Mouse (Mus musculus) embryonic facial prominence, embryonic 10.5 days (tissue): ENCODE data around the gene Gm14692. TPM values are rescaled to one million over a fixed set of nuclear protein-coding genes. Genes with fewer than 3 reads are reported as not detected.
"Not testable (repeated sequence)": the region's sequence is repeated elsewhere in the genome, so short reads cannot be mapped to it uniquely, and the experiment has no call there.

Experiments used
- DNase-seq: peaks from one replicate; pipeline ENCODE4 v3.0.0-alpha.2; 2017; ENCODE audit warnings: low spot score
- H3K27ac ChIP-seq: fragments of 300-500 bp; sonication (generic); replicated peaks from 2 replicates; pipeline ENCODE4 v1.5.1; 2016; ENCODE audit warnings: mild to moderate bottlenecking
- H3K27me3 ChIP-seq: fragments of 300-500 bp; sonication (generic); replicated peaks from 2 replicates; pipeline ENCODE4 v1.6.1; 2016; ENCODE audit warnings: low read depth, mild to moderate bottlenecking; ENCODE audit not compliant: poor library complexity, severe bottlenecking
- H3K36me3 ChIP-seq: fragments of 300-500 bp; sonication (generic); replicated peaks from 2 replicates; pipeline ENCODE4 v1.6.1; 2016; ENCODE audit warnings: mild to moderate bottlenecking, moderate library complexity
- H3K4me1 ChIP-seq: fragments of 300-500 bp; sonication (generic); 2 replicates; pipeline ENCODE4 v1.6.1; 2016
- H3K4me3 ChIP-seq: fragments of 300-500 bp; sonication (generic); 2 replicates; pipeline ENCODE4 v1.5.1; 2016; ENCODE audit warnings: mild to moderate bottlenecking, moderate library complexity
- H3K9me3 ChIP-seq: fragments of 300-500 bp; sonication (generic); 2 replicates; pipeline ENCODE4 v1.6.1; 2016; ENCODE audit warnings: mild to moderate bottlenecking
- WGBS: fragments of 180-500 bp; shearing (Covaris S2); methylation state at CpG from one replicate; pipeline ENCODE4 v1.1.7; 2016; 5-methylcytosine and 5-hydroxymethylcytosine counted together
- polyA plus RNA-seq: library from polyadenylated mRNA; unstranded; fragments of >200 nt; fragmentation: Nextera tagmentation; extraction: Ambion mirVana; gene quantifications from 2 replicates; pipeline ENCODE4 v1.2.1, GENCODE M21; 2016

Gm14692 gene
- polyA plus RNA-seq: 0.30 TPM in 1 of 2 replicates, not detected in the other

DNA sequence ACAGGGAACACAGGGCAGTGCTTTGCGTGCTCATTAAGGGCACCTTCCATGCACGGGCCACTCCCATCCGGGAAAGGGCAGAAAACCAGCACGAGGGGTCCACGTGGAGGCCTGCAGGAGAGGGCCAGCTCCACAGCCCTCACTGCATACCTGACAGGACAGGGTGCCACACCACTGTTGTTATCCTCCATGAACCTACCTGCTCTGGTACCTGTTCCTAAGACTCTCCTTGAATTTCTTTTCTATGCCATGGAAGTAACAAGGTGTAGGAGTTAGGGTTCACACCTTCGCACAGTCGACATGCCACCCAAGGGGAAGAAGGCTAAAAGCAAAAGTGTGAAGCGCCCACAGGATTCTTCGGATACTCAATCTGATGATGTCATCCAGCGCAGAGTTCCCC is at the start of gene Gm14692:
Gene Gm14692, plus strand, starts transcription at position 301 of the 400 bp plus-strand sequence.
- not testable (repeated sequence) for H3K4me1 ChIP-seq, H3K9me3 ChIP-seq, DNase-seq, H3K27ac ChIP-seq, H3K27me3 ChIP-seq, H3K36me3 ChIP-seq, H3K4me3 ChIP-seq
- 81% methylated on average over 5 of the region's 10 CpGs for WGBS

GRCm38 (mm10) chrX:67693462-67693861 is 2.0 kb upstream of the Gm14692 start, which contains the start of gene Gm1140:
TSS of gene Gm1140 (minus strand) at chrX:67693562.
- H3K4me1 ChIP-seq, H3K27me3 ChIP-seq, H3K4me3 ChIP-seq, DNase-seq, H3K9me3 ChIP-seq, H3K27ac ChIP-seq, H3K36me3 ChIP-seq: not testable (repeated sequence)
- WGBS: 98% methylated on average over 5 of the region's 11 CpGs

Other genes with a start within 250 kb of the Gm14692 start
- gene Gm1140, start 2.1 kb upstream of the Gm14692 start, polyA plus RNA-seq: 0.30 TPM in 1 of 2 replicates, not detected in the other
- gene 4933436I01Rik, start 225.8 kb downstream of the Gm14692 start, polyA plus RNA-seq: not detected in 2 replicates